Mouse (Mus musculus) activated CD4-positive, CD25-positive, alpha-beta regulatory T cell, adult 9 weeks (primary cell): ENCODE data around the gene Nt5dc3. TPM values are rescaled to one million over a fixed set of nuclear protein-coding genes. Genes with fewer than 3 reads are reported as not detected.

Experiments used
- polyA plus RNA-seq: library from polyadenylated mRNA; unstranded; fragments of 100-300 nt; shearing (Covaris generic); gene quantifications from one replicate; pipeline ENCODE4 v1.2.1, GENCODE M21; 2017

The Nt5dc3 gene
- 0.75 TPM for polyA plus RNA-seq

GRCm38 (mm10) chr10:86778398-86779116, at the start of gene Nt5dc3:
Gene Nt5dc3 (plus strand): TSS chr10:86779005.

GRCm38 (mm10) chr10:86763672-86764071, 15.1 kb upstream of the Nt5dc3 start, which contains the start of gene Gm49358:
Gene Gm49358 (plus strand): TSS chr10:86763972.

Other genes starting within 250 kb of the Nt5dc3 start
- gene Hsp90b1, start 73.5 kb upstream of the Nt5dc3 start, polyA plus RNA-seq: 406 TPM
- gene Ttc41, start 73.2 kb upstream of the Nt5dc3 start, polyA plus RNA-seq: 0.87 TPM
- gene Gm49358, start 15.0 kb upstream of the Nt5dc3 start, polyA plus RNA-seq: not detected
- 0.55 TPM for gene Stab2, start 229.0 kb downstream of the Nt5dc3 start, polyA plus RNA-seq